Mouse (Mus musculus): Measurements from ENCODE around the gene 9330161L09Rik.
"Not testable (repeated sequence)": the region's sequence is repeated elsewhere in the genome, so short reads cannot be mapped to it uniquely, and the experiment has no call there.

9330161L09Rik gene

GRCm38 (mm10) chr12:103407720-103408119 is at the start of gene 9330161L09Rik:
Gene 9330161L09Rik, minus strand, starts transcription at chr12:103407820.
- no peak for DNase-seq

GRCm38 (mm10) chr12:103457140-103457539 is 49.5 kb upstream of the 9330161L09Rik start, which contains the start of gene Ifi27l2b:
Gene Ifi27l2b, minus strand, starts transcription at chr12:103457223.
- DNase-seq, result no peak

- DNase-seq, result not testable (repeated sequence)
Measured at GRCm38 (mm10) chr12:103456727-103457126, 49.1 kb upstream of the 9330161L09Rik start.

- DNase-seq, result no peak
Measured at GRCm38 (mm10) chr12:103453361-103453760, 45.7 kb upstream of the 9330161L09Rik start.

- no peak for DNase-seq
Measured at GRCm38 (mm10) chr12:103445060-103445459, 37.4 kb upstream of the 9330161L09Rik start.

- DNase-seq, result not testable (repeated sequence)
Measured at GRCm38 (mm10) chr12:103444261-103444660, 36.6 kb upstream of the 9330161L09Rik start.

- DNase-seq, result no peak
Measured at GRCm38 (mm10) chr12:103443524-103443923, 35.9 kb upstream of the 9330161L09Rik start, which contains the start of gene Ifi27l2a. Gene Ifi27l2a, minus strand, starts transcription at chr12:103443680.

GRCm38 (mm10) chr12:103437601-103438000 is 30.0 kb upstream of the 9330161L09Rik start:
- DNase-seq, result no peak

- DNase-seq, result no peak
Measured at GRCm38 (mm10) chr12:103434861-103435260, 27.2 kb upstream of the 9330161L09Rik start.

- peak; percentile 88 for DNase-seq
Measured at GRCm38 (mm10) chr12:103433986-103434731, 26.5 kb upstream of the 9330161L09Rik start, which contains the start of gene Ifi27. Gene Ifi27, plus strand, starts transcription at chr12:103434211.

GRCm38 (mm10) chr12:103433430-103433829 is 25.8 kb upstream of the 9330161L09Rik start:
- DNase-seq, result no peak

GRCm38 (mm10) chr12:103426710-103427109 is 19.1 kb upstream of the 9330161L09Rik start:
- DNase-seq, result no peak

GRCm38 (mm10) chr12:103425729-103426470 is 18.3 kb upstream of the 9330161L09Rik start, which contains the start of gene Ddx24:
Gene Ddx24, minus strand, starts transcription at chr12:103425830.
- DNase-seq, result peak; percentile 99

GRCm38 (mm10) chr12:103425016-103425728 is 17.6 kb upstream of the 9330161L09Rik start:
- DNase-seq, result no peak

- DNase-seq, result peak; percentile 68
Measured at GRCm38 (mm10) chr12:103408144-103408543, 524 bp upstream of the 9330161L09Rik start.

- no peak for DNase-seq
Measured at GRCm38 (mm10) chr12:103404131-103404530, 3.5 kb downstream of the 9330161L09Rik start.

GRCm38 (mm10) chr12:103396751-103397150 is 10.9 kb downstream of the 9330161L09Rik start:
- DNase-seq, result no peak

GRCm38 (mm10) chr12:103395486-103396275 is 11.9 kb downstream of the 9330161L09Rik start:
- no peak for DNase-seq

- no peak for DNase-seq
Measured at GRCm38 (mm10) chr12:103393528-103393927, 14.1 kb downstream of the 9330161L09Rik start.

GRCm38 (mm10) chr12:103391098-103391497 is 16.5 kb downstream of the 9330161L09Rik start:
- DNase-seq, result peak; percentile 85

- no peak for DNase-seq
Measured at GRCm38 (mm10) chr12:103389982-103390381, 17.6 kb downstream of the 9330161L09Rik start.

- DNase-seq, result no peak
Measured at GRCm38 (mm10) chr12:103389348-103389727, 18.3 kb downstream of the 9330161L09Rik start.
